Mouse (Mus musculus) cerebellum, postnatal 10 days (tissue): ENCODE measurements around the gene Htr1f.
"Not testable (repeated sequence)": the region's sequence is repeated elsewhere in the genome, so short reads cannot be mapped to it uniquely, and the experiment has no call there.

Experiments used
- DNase-seq, 2 experiments: peaks; one replicate each; pipeline ENCODE4 v3.0.0; 2021; ENCODE audit warnings: mixed read lengths in 2 of 2

Htr1f gene

DNA sequence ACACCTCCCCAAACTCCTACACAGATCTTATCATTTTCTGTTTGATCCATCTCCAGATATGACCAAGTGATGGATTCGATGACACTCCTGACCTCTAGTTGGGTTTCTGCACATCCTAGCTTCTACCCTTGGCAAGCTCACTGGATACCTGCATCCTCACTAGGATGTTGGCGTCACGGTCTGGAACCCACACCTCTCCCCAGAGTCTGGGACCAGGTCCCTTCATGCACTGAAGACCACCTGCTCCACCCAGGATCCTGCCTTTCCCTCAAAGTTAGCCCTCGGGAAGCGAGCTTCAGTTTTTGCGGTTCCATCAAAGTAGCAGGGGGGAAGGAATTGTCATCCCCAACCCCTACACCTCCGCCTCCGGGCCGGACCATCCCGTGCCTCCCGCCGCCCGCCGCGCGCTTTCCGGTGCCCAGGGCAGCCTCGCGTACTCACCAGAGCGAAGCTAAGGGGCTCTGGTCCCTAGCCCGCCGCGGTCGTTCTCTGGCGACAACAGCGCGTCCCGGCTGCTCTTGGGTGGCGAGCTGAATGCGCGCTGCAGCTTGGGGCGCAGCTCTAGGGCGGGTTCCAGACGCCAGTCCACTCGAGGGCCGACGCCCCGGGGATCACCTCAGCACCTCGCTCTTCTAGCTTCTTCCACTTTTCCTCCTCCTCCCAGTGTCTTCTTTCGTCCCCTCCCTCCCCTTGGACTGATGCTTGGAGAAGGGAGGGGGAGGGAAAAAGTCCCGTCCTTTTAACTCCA lies at the start of gene Htr1f:
Gene Htr1f (minus strand): TSS at position 671 of the 748 bp plus-strand sequence.
- DNase-seq = peak; percentile 38 to 52

DNA sequence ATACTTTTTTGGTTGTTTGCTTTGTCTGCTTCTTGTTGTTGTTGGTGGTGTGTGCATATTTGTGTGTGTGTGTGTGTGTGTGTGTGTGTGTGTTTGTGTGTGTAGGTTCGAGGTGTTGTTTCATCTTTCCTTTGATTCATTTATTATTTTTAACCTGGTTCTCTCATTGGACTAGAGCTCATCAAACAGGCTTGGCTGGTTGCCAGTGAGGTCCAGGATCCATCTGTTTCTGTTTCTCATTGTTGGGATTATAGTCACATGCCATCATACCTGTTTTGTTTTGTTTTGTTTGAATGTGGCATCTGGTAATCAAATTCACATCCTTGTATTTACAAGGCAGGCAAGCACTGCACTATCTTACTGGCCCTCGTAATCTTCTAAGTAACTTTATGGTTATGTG lies 34.1 kb upstream of the Htr1f start:
- peak; percentile 52 to 57 for DNase-seq

DNA sequence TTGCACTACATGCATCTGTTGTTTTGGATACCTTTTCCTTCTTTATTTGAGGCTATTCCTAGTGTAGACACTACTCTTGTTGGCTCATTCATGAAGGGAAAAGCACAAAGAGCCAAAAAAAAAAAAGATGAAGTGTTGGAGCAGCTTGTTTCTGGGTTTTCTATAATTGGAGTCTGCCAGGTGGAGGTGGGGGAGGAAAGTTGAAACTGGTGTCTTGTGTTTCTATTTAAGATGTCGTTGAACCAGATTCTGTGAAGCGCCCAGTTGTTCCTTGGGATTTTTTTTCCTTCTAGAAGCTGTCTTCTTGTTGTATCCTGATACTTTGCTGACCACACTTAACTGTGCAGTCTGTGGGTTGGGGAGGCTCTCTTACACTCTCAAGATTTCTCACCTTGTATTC lies 23.7 kb upstream of the Htr1f start:
- no peak for DNase-seq

DNA sequence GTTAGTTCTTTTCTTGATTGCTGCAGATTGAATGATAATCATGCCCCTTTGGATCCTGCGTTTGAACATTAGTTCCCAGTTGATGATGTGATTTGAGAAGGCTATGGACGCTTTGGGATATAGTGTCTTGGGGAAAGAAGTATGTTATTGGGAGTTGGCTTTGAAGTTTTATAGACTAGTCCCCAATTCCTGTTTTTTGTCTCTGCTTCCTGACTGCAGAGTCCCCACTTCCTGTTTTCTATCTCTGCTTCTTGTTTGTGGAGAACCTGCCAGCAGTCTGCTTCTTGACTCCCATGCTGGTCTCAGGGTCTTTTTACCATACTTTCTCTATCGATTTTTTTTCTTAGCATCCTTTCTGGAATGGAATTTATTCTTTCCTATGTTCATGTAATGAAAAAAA lies 22.2 kb upstream of the Htr1f start:
- no peak for DNase-seq

DNA sequence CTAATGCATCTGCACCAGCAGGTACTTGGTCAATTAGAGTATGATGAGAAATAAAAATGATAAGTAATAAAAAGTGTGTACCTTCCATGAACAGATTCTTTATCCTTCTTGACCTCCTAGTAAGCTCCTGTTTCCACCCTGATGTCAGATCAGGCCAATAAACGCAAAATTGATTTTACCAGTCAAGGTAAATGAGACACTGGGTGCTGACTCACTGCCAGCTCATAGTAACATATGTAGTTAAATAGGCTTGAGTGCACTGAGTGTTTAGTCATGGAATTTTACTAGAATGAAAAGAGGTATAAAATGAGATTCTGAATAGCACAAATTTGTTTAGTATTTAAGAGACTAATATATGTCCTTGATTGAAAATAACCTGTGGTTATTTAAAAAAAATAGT lies 6.6 kb upstream of the Htr1f start:
- DNase-seq = no peak

DNA sequence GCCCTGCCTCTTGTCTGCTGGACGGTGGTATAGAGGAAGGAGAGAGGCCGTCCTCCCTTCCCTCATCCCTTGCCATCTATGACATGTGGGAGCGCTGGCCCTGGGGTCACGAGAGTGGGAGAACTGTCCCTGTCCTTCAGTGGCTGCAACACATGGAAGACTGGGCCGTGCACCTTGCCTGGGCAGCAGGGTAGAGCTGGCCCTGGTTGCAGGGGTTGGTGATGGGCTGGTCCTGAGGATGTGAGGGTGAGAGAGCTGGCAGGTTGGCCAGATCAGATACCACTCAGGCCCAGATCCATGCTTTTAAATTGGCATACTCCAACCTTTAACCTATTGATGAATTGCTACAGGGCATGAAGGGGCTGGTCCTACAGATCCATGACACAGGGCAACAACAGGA lies 12.1 kb downstream of the Htr1f start:
- no peak for DNase-seq

DNA sequence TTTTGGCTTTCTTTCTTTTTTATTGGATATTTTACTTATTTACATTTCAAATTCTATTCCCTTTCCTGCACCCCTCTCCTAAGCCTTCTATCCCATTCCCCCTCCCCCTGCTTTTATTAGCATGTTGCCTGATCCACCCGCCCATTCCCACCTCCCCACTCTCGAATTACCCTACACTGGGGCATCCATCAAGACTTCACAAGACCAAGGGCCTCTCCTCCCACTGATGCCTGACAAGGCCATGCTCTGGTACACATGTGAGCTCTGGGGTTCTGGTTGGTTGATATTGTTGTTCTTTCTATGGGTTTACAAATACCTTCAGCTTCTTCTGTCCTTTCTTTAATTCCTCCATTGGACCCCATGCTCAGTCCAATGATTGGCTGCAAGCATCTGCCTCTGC lies 22.2 kb downstream of the Htr1f start:
- no peak for DNase-seq

DNA sequence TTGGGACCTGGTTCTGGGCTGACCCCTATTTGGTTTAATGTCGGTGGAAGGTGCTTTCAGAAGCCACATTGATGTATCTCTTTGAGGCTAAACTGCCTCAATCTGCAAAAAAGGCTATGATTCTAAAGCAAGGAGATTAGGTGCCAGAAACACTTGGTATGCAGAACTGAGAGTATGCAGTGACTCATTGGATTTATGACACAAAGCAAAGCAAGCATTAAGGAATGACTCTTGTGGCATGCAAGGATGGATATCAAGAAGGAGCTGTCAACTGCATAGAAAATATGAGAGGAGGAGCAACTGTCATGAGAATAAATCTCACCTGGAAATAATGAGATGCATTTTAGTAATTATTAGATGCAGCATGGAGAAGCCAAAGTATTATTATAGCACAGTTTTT lies 35.8 kb downstream of the Htr1f start:
- DNase-seq = no peak

DNA sequence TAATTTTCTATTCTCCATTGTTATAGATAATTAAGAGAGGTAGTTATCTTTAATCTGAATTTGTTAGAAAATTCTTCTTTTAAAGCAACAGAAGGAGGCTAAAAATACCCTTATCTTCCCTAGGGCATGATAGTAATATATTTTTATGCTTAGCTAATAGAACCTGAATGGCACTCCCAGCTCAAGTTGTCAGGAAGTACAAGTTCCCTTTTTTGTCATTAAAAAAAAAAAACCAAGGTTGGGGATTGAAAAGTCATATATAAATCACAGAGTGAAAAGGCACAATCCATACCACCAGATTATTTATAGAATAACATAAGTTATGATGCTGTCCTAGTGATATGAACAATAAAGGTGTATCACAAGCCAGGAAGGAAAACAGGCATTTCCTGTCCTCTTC lies 39.4 kb downstream of the Htr1f start:
- no peak for DNase-seq

DNA sequence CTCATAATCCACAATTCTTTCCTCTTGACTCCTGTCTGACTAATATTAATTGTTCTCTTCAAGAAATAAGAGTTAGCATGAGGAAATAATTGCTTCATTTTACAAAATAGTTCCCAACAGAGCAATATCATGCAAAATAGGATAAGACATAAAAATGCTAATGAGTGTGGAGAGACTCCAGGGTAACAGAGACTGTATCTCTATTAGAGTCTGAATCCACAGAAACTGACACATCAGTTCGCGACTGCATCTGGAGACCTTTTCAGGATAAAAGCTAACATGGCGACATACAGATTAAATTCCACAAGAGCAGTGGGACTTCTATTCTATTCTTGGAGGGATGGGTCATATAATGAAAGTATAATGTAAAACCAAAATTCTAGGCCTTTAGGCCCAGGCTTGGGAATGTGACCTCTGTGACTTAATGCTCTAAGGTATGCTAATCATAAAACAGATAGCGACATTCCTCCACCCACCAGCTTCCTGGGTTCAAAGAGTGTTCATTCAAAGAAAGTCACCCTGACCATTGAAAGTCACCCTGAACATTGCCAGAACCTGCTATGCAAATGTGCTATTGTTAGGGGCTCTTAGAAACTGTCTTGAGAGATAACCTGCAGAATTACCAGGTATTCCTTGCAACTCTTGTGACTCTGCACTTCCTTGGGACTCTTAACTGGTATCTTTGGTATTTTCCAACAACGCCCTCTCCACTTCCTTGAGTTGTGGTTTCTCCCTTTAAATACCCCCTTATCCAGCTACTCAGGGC lies 67.8 kb downstream of the Htr1f start:
- not testable (repeated sequence) for DNase-seq

DNA sequence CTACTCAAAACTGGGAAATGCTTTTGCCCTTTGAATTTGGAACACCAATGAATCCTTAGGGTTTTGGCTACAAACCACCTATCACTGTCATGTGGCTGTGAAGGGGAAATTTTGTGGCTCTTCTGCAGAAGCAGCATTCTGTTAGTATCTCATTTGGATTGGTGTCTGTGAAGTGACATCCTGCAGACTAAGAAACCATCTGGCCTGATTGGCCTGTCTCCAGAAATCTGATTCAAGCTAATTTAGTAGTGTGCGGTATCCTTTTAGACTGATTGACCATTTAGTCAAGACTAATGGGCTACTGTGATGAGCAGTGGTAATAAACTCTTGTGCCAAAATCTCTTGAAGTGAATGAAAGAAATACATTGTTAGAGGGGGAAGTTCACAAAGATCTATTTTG lies 76.0 kb downstream of the Htr1f start:
- DNase-seq = peak; percentile 93 to 95

DNA sequence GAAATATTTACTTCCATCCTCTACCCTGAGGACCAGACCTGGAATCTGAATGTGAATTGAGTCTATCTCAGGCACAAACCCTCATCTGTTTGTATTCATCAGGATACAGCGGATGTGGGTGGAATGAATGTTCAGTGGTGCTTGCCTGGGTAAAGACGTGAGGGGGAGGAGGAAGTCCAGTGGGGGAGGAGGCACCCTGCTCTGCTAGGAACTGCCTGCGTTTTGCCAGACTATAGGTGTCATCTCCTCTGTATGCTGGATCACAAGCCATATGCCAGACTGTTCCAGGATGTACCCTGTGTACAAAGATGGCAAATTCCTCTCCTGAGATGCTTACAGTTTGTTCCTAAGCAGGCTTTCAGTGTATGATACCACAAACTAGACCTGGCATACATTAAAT lies 83.3 kb downstream of the Htr1f start:
- DNase-seq = no peak

DNA sequence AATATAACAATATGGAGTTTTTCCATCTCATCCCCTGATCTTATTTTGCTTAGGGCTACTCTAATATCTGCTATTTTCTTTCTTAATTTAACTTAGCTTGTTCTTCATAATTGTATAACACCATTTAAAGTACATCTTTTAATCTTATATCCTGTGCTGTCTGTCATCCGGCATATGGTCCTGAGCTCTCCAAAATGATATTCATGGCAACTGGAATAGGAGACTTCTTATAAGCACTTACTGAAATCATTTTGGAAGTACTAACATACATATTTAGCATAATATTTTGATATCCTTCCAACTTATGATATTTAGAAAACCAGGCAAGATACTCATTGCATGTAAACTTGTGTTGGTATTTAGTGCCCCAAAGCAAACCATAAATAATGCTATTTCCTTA lies 86.9 kb downstream of the Htr1f start:
- DNase-seq = no peak

DNA sequence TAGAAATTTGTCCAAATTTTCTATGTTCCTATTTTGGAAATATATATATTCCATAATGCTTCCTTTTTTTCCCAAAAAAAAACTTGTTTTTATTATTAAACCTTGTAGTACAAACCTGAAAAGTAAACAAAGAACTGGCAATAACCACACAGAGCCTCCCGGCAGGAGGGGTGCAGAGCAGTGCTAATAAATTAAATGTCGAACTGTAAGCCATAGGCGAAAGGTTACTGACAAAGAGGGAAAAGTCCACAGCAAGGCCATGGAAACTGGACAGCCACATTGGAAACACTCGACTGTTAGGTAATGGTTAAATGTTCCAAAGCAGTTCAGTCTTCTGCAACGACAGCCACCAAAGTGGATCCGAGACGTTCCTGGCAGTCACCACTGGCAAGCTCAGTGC lies 87.5 kb downstream of the Htr1f start:
- no peak for DNase-seq

DNA sequence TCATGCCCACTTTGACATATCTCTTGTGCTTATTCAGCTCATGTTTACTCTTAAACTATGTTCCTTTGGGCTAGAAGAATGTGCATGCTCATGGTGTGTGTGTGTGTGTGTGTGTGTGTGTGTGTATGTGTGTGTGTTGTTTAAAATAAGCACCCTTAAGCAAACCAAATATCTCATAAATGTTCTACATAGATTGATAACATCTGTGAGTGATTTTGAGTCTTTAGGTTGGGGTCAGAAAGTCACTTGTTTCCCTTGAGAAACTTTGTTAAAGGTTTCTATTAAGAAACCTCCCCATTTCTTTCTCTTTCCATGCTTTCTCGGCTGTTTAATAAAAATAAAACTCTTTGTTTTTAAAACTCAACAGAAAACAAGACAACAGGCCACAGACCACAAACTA lies 88.1 kb downstream of the Htr1f start:
- DNase-seq = no peak

DNA sequence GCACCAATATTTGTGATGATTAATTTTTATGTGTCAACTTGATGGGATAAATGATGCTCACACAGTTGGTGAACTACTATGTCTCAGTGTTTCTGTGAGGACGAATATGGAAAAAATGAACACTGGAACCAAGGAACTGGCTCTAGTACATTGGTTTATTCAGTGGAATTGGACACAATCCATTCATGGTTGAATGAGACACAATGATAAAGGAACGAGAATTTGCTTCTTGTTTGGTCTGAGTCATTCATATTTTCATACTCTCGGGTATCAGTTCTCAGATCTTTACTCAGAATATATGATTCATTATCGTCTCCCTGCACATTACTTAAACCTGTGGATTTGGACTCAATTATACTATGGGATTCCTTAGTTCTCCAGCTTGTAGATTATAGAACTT lies 90.4 kb downstream of the Htr1f start:
- DNase-seq = no peak

DNA sequence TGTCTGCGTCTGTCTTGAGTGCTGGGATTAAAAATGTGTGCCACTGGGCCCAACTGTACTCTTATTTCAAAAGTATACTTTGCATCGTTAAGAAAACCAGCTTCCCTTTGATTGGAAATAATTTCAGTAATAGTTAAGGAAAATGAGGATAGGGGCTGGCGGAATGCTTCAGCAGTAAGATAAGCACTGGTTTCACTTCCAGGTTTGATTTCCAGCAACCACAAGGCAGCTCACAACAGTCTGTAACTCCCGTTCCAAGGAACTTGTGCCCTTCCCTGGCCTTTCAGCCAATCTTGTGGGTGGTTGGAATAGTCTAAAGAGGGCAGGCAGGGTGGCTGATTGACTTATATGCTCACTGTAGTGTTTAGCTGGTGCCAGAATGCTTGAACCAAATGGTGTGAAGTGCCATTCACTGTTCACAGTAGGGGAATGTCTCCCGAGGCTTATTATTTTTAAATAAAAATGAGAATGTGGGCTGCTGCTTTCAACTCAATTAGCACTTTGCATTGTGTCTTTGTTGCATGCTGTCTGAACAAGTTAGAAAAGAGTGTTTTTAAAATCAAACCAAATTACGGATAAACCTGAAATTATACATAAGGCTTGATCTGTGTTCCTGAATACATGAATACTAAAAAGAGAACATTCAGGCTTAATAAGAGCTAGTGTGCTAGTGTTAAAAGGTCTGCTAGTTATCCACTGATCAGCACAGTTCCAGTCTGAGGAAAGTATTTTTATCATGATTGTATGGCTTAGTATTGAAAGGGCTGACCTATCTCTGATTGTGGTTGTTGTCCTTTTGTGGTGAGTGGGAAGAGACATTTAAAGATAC lies 103.4 kb downstream of the Htr1f start:
- DNase-seq = peak; percentile 5 to 11

DNA sequence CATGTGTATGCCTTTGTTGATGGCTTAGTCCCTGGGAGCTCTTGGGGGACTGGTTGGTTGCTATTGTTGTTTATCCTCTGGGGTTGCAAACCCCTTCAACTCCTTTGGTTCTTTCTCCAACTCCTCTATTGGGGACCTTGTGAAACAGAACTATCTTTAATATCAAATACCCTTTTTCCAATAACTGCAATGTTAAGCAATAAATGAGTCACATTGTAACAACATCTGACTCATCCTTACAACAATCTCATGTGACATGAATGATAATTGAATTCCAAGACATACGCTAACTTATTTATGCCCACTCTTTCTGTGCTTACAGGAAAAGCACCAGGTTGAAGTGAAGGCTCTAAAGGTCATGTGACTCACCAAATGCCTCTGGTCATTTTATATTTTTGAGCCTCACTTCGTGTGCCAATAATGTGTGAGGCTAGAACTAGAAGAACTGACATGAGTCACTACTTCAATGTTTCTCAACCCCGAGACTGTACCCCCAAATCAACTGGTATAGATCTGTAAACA lies 116.3 kb downstream of the Htr1f start:
- DNase-seq = no peak

DNA sequence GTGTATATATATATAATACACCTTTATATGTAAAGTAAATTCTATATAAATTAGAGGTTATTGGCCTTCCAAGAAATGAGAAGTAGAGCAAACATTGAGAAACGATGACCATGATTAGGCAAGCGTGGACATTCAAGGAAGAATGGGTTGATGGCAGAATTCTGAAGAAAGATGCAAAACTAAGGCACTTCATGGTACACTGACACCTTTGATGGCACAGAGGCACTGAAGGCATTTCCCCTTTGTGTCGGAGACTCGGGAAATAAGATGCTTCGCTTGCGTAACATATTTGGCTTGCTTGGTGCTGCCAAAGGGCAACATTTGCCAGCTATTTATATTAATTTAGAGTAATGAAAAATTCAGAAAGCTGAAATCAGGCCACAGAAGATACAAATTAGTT lies 118.1 kb downstream of the Htr1f start:
- no peak for DNase-seq

DNA sequence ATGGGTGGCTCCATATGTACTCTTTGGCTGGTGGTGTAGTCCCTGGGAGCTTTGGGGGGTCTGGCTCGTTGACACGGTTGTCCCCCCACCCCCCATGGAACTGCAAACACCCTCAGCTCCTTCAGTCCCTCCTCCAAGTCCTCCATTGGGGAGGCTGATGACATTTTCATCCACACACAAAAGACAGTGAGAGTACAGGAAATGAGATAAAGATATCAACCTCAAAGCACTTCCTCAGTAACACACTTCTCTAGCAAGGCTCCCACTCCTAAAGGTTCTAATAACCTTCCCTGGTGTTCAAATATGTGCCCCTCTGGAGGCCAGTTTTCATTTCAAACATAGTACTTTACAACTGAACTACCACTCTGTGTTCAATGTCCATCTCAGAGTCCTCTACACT lies 118.6 kb downstream of the Htr1f start:
- DNase-seq = no peak

DNA sequence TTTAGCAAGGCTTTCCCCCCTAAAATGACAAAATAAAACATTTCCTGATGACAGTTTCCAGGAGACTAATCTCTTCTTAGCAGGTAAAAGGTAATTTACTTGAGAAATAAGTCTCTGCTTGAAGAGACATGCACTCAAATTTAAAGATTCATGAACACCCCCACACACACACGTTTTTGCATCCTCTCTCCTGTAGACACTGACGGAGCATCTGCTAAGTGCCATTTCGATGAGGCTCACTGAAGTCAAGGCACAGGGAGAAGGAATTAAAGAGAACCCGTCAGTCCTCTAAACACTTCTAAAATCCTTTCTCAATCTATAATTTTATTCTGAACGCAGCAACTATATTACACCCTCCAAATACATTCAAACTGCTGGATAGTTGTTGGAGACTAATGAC lies 131.0 kb downstream of the Htr1f start:
- no peak for DNase-seq

DNA sequence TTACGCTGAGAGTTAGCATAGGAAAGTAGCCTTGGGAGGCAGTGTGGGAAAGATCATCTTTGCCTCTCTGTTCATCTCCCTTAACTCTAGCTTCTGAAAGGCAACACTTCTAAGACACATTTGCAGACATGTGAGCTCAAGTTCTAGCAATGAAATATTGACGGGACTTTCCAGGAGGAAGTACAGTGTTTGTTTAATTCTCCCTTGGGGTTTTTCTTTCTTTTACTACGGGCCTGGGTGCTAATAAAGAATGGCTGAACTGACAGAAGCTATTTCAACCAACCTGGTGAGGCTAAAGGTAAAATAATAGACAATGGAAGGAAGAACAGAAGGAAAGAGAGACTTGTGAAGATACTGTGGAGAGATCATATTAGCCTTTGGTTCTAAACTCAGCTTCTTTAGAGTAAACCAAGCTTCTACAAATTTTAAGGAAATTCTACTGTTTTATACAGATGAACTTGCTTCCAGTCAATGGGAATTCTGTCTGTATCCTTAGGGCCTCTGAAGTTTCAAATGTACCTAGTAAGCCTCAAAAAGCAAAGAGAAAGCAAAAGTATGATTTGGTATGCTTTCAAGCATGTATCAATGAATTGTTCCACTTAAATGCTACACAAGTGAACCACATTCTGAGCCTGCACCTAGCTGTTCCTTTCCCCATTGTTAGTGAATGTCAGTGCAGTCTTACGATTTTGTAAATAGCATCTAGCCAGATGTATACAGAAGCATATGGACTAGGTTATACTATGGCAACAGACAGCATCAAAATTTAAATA lies 131.9 kb downstream of the Htr1f start:
- DNase-seq = no peak

DNA sequence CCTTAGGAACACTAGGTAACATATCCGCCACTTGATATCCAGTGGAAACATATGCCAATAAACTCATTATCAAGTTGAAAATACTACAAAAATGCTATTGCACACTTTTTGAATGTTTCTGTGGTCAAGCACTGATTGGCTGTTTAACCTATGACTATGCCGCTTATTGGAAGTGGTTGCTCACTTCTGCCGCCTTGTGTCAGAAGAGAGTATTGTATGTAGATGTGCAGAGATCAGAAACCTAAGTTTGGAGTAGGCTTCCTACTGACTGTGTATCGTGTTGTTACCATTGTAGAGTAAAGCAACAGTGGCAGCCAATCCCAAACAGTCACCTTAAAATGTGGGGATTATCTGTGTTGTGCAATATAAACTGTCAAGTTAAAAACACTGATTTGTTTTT lies 144.0 kb downstream of the Htr1f start:
- DNase-seq = no peak
